Mouse (Mus musculus) brown adipose tissue, adult 24 weeks (tissue): ENCODE measurements around the gene Trrap. TPM values are rescaled to one million over a fixed set of nuclear protein-coding genes. Genes with fewer than 3 reads are reported as not detected.

Source experiments
- H3K27ac ChIP-seq: fragments of 200-500 bp; replicated peaks from 2 replicates; pipeline ENCODE4 v1.5.1; 2012; ENCODE audit warnings: low read depth, mild to moderate bottlenecking, low read length
- H3K4me1 ChIP-seq: fragments of 200-500 bp; 2 replicates; pipeline ENCODE4 v1.6.1; 2012; ENCODE audit warnings: low read length, mixed read lengths; ENCODE audit not compliant: control insufficient read depth, insufficient read depth, insufficient read length
- H3K4me3 ChIP-seq: fragments of 200-500 bp; 2 replicates; pipeline ENCODE4 v1.5.1; 2012; ENCODE audit warnings: low read depth, mild to moderate bottlenecking, low read length, moderate library complexity; ENCODE audit not compliant: insufficient read depth
- polyA plus RNA-seq: library from polyadenylated mRNA; stranded (reverse); fragments of >200 nt; gene quantifications from 2 replicates; pipeline ENCODE4 v1.2.4, GENCODE M21; 2012; ENCODE audit not compliant: missing spikeins, insufficient read depth, insufficient read length

Gene Trrap
- polyA plus RNA-seq, 1 experiment, result 12.9 TPM

DNA sequence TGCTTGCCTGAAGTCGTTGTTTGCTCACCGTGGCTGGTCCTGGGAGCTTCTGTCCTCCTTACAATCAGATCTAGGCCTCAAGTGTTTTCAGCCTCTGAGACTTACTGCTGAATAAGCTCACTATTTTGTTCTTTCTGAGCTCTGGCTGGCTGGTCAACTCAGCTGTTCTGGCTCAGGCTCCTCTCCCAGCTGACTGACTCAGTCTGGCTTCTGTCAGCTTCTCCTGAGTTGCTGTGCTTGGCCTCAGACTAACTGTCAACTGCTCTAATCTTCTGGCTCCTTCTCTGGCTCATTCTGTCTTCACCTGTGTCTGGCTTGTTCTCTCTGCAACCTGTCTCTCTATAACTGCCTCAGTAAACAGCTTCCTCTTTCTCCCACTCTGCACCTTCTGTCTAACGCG is 62.1 kb downstream of the Trrap start:
- Histone ChIP-seq H3K4me1 (no peaks in the 10 kb centered on the region), H3K4me3 (no peak overlapping the region), H3K27ac (no peak overlapping the region)

DNA sequence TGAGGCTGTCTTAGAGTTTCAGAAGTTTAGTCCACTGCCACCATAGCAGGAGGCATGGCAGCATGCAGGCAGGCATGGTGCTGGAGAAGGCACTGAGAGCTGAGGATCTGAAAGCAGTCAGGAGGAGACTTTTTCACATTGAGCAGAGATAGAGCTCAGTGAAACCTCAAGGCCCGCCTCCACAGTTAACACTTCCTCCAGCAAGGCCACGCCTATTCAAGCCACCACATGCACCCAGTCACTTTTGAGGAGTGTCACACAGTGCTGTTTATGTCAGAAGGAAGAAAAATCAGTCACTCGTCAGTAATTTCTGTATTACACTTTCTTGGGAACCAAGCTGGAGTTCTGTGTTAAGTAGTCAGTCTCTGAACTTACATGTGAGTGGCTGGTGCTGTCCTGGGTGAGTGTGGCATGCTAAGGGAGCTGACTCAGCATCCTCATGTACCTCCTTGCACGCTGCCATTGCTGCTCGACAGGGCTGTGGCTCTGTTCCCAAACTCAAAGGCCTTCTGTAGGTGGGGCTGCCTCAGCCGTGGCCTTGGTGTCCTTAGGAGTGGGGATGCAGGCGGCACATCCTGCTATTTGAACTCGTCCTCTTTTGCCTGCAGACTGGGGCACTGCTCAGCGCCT is 64.4 kb downstream of the Trrap start:
- Histone ChIP-seq H3K4me1 (no peaks in the 10 kb centered on the region), H3K4me3 (no peak overlapping the region), H3K27ac (no peak overlapping the region)

DNA sequence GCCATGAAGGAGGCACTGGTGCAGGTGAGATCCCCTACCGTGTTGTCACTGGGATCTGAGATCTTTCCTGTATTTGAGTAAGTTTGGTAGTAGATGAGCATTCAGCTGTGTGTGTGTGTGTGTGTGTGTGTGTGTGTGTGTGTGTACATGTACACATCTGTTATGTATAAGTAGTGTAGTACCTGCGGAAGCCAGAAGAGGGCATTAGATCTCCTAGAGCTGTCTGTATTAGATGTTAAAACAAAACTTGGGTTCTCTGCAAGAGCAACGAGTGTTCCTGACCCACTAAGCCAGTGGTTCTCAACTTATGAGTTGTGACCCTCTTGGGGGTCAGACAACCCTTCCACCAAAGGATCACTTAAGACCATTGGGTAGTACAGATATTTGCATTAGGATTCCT is 68.6 kb downstream of the Trrap start:
- no peaks in the 10 kb centered on the region for H3K4me1 ChIP-seq
- H3K4me3 ChIP-seq, result no peak overlapping the region

DNA sequence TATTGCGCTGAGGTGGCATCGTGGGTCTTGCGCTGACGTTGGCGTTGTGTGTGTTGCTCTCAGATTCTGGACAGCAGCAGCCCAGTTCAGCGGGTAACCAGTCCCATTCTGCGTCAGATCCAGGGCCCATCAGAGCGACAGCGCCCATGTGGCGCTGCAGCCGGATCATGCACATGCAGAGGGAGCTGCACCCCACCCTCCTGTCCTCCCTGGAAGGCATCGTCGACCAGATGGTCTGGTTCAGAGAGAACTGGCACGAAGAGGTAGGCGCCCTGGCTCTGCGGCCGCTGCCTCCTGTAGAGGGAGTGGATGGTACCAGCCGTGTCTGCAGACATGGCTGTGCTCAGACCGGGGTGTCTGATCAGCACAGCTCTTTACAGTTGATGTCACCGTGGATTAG is 77.8 kb downstream of the Trrap start:
- Histone ChIP-seq H3K4me1 (peaks cover 3% of the 10 kb centered on the region; the same call in 1 of the 2 replicates), H3K4me3 (no peak overlapping the region), H3K27ac (no peak overlapping the region)

More for the DNA sequence above, 68.6 kb downstream of the Trrap start:
- no peak overlapping the region for H3K27ac ChIP-seq

DNA sequence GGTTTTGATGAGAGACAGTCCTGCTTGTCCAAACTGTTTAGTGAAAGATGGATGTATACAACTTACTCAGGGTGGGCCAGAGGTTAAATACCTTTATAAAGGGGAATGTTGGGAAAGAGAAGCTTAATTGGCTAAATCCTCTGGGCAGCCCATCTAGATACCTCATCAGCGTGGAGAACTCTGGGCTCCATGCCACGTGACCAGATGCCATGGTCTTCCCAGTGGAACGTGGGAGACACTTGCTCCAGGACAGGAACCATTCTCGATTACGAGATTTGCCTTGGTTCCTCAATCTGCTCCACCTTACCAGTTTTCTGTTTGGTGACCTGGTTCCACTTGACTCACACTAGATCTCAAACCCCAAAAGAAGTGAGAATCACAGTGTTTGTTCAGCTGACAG is 81.2 kb downstream of the Trrap start:
- H3K27ac ChIP-seq, result no peak overlapping the region
- H3K4me1 ChIP-seq, result peaks cover 3% of the 10 kb centered on the region; the same call in 1 of the 2 replicates
- H3K4me3 ChIP-seq, result no peak overlapping the region

DNA sequence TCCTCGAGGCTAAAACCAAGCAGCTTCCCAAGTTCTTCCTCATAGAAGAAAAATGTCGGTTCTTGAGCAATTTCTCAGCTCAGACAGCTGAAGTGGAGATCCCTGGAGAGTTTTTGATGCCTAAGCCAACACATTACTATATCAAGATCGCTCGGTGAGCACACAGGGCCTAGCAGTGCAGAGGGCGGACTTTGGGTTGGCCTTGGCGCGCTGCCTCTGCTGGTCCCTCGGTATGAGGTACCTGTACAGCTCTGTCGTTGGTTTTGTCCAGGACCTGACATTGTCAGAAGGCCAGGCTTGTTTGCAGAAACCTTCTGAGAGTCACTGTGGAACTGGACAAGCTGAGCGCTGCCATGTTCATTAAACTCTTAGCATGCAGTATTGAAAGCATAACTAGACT is 82.4 kb downstream of the Trrap start:
- peaks cover 3% of the 10 kb centered on the region; the same call in 1 of the 2 replicates for H3K4me1 ChIP-seq
- H3K27ac ChIP-seq, result no peak overlapping the region
- no peak overlapping the region for H3K4me3 ChIP-seq

DNA sequence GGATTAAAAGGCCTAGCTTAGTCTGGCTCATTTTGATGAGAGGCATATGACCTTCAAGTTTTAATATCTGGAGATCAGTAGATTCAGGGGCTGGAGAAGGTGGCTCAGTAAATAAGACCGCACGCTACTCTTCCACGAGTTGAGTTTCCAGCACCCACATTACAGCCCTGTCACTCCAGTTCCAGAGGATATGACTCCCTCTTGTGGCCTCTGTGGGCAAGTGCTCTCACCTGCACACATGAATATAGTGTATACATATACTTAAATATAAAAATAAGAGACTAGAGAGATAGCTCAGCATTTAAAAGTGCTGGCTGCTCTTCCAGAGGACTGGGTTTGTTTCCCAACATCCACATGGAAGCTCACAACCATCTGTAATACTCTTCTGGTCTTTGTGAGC is 84.3 kb downstream of the Trrap start:
- H3K4me1 ChIP-seq, result peaks cover 3% of the 10 kb centered on the region; the same call in 1 of the 2 replicates

DNA sequence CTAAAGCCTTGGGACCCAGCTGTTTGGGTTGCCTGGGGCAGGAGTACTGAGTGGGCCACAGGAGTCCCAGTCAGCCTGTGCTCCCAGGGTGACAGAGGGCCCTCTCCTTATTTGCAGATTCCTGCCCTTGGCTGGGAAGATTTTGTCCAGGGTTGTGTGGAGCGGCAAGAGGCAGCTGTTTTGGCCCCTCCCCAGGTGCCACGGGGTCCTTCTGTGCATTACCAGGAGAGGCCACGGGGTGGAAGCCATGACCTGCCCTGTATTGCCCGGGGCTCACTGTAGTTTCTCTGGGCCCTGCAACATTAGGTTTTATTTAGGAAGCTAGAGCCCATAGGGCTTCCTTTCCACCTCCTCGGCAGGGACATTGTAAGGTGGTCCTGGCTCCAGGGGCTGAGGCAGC is 86.4 kb downstream of the Trrap start:
- no peak overlapping the region for H3K4me3 ChIP-seq
- H3K4me1 ChIP-seq, result peaks cover 3% of the 10 kb centered on the region; the same call in 1 of the 2 replicates
- H3K27ac ChIP-seq, result no peak overlapping the region

More for the DNA sequence above, 84.3 kb downstream of the Trrap start:
- Histone ChIP-seq H3K27ac (no peak overlapping the region), H3K4me3 (no peak overlapping the region)

DNA sequence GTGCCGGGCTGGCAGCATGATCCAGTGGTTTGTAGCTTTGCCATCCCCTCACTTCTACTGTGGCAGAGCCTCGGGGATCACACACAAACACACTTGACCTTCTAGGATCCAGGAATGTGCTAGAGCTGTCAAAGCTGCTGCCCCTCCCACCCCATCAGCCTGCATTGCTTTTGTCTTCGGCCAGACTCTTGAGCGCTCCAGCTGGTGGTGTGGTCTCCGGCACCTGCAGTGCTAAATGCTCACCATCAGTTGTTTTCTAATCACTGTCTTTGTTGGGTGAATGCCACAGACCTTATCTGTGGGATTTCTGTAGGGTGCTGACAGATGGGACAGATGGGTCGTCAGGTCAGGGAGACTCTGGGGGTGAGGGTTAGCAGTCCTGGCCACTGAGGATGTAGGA is 88.4 kb downstream of the Trrap start:
- H3K4me1 ChIP-seq, result no peaks in the 10 kb centered on the region
- no peak overlapping the region for H3K27ac ChIP-seq
- no peak overlapping the region for H3K4me3 ChIP-seq

DNA sequence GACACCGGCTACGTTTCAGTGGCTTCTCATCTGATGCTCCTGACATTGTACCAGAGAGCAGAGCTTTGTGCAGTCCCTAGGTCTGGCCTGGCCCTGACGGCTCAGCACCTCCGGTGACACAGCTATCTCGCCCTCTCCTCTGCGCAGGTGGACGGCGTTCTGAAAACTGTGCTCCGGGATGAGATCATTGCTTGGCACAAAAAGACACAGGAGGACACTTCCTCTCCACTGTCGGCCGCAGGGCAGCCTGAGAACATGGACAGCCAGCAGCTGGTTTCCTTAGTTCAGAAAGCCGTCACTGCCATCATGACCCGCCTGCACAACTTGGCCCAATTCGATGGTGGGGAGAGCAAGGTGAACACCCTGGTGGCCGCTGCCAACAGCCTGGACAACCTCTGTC is 91.0 kb downstream of the Trrap start:
- no peaks in the 10 kb centered on the region for H3K4me1 ChIP-seq
- no peak overlapping the region for H3K4me3 ChIP-seq

DNA sequence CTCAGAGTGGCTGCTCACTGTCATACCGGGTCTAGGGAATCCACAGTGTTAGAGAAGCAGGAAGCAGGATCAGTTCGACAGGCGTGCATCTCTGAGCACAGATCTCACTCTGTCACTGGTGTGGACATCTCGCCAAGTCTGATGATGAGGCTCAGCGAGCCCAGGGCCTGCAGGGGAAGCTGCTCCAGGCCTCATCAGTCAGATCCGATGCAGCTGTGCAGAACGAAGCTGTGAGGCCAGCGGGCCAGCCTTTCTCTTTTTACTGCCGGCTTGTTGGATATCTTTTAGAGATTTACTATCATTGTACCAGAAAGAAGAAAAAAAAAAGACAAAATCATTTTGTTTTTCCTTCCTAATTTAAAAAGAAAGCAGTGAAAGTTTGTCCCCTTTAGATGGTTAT is 91.8 kb downstream of the Trrap start:
- Histone ChIP-seq H3K27ac (no peak overlapping the region), H3K4me3 (no peak overlapping the region), H3K4me1 (no peaks in the 10 kb centered on the region)

More for the DNA sequence above, 91.0 kb downstream of the Trrap start:
- no peak overlapping the region for H3K27ac ChIP-seq

DNA sequence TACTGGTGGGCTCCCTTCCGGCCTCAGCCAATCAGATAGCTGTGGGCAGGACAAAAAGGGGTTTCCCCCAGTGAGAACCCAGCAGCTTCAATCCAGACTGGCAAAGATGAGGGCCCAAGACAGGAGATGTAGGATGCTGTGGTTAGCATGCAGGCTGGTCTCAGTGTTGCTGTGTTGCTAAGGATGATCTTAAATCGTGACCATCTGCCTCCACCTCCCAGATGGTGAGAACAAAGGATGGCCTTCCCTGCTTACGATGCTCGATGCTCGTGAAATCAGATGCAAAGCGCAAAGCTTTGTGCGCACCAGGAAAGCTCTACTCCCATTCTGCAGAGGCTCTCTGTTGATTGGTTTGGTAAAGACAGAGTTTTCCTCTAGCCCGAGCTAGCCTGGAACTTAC is 93.4 kb downstream of the Trrap start:
- no peak overlapping the region for H3K4me3 ChIP-seq
- H3K27ac ChIP-seq, result no peak overlapping the region
- H3K4me1 ChIP-seq, result no peaks in the 10 kb centered on the region

DNA sequence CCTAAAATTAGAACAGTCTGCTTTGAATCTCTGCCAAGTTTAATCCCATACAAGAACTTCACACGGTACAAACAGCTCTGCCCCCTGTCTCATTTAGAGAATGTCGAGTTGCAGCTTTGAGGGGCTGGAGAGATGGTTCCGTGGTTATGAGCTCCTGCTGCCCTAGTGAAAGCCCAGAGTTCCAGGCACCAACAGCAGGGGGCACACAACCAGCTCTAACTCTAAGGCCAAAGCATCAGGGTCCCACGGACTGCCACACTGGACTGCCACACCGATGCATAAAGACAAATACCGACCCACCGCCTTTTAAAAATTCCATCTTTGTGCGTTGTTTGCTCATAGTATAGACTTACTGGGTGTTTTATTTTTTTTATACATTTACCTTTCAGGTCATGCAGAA is 99.4 kb downstream of the Trrap start:
- Histone ChIP-seq H3K27ac (no peak overlapping the region), H3K4me1 (no peaks in the 10 kb centered on the region)

DNA sequence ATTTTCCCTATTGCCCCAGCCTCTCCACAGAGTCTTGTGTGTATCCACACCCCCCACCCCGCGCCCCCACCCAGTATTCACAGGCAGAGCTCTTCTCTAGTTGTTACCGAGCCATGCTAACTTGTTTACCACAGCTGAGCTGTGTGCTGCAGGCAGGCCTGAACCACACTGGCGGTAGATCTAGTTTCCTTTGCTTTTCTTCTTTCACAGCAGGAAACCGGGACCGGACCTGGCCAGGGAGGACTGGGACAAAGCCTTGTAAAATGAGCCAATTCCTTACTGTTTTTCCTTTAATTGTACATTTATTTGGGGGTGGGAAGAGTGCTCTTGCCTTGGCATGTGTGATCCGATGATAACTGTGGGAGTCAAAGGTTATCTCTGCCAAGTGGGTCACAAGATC is 101.9 kb downstream of the Trrap start:
- Histone ChIP-seq H3K4me3 (no peak overlapping the region), H3K4me1 (no peaks in the 10 kb centered on the region), H3K27ac (no peak overlapping the region)

More for the DNA sequence above, 99.4 kb downstream of the Trrap start:
- H3K4me3 ChIP-seq, result no peak overlapping the region

DNA sequence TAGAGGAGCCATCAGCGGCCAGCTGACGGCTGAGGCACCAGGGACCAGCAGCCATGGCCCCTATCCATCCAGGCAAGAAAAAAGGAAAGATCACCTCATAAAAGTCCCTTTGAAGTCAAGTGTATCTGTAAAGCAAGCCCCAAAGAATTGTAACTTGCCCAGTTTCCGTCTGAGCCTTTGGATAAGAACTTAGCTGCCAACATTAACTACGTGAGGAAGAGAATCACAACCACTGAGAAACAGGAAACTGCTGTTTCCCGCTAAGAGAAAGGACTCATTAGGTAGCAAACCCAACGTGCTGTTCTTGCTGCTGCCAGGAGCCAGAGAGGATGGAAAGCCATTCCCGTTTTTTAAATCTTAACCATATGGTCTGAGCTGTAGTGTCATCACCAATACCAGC is 103.2 kb downstream of the Trrap start:
- no peak overlapping the region for H3K27ac ChIP-seq
- no peak overlapping the region for H3K4me3 ChIP-seq

DNA sequence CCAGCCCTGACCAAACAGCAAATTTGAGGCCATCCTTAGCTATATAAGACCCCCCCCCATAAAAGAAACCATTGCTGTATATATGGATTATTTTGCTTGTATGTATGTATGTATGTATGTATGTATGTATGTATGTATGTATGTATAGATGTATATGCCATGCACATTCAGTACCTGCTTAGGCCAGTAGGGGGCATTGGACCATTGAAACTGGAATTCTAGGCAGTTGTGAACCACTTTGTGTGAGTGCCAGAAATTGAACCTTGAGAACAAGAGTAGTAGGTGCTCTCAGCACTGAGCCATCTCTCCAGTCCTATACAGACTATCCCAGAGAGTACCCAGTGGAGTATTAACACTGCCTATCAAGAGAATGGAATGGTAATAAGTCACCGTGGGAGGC is 104.2 kb downstream of the Trrap start:
- no peak overlapping the region for H3K27ac ChIP-seq
- no peaks in the 10 kb centered on the region for H3K4me1 ChIP-seq
- no peak overlapping the region for H3K4me3 ChIP-seq

More for the DNA sequence above, 103.2 kb downstream of the Trrap start:
- H3K4me1 ChIP-seq, result no peaks in the 10 kb centered on the region
